In the genomic region with DNA sequence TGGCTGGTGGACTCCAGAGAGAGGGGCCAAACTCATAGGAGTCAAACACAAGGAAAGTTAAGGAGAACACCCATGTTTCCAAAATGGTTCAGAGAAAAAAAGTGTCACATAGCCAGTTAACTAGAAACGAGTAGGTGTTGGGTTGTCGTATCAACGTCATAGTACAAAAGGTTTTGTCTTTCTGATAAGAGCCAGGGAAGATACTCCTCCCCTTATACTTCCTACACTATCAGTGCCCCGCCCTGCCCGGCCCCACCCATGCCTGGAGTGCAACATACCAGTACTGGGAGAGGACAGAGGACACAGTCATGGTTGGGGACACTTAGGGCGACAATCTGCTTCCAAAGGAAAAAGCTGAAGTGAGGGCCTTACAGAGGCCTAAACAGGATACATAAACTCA, we compare ENCODE assay signal across 1 mouse cellular context.
TF ChIP-seq lines count a peak whose summit lies in the region.

No protein-coding gene starts in this region.

TF ChIP-seq in MEL, 35 proteins besides CTCF, POLR2A, EP300 and RAD21 (continued from another document):
- TF ChIP-seq MEF2A (IDR thresholded peaks at IDR 0.05; ENCODE audit: extremely low read depth, insufficient replicate concordance, low read depth, low read length, poor library complexity, severe bottlenecking) = no peak
- no peak for TF ChIP-seq ZMIZ1 (IDR thresholded peaks at IDR 0.05; ENCODE audit: low read depth, low read length)
- no peak for TF ChIP-seq CHD2 (IDR thresholded peaks at IDR 0.05; ENCODE audit: low read length)
- TF ChIP-seq BHLHE40 (IDR thresholded peaks at IDR 0.05; ENCODE audit: borderline replicate concordance, low read depth, low read length) = no peak
- TF ChIP-seq TBP (IDR thresholded peaks at IDR 0.05; ENCODE audit: low read depth, low read length) = no peak
